Comparison of ENCODE assay signal across 13 mouse cellular contexts in genomic region chr3:55011681-55012080, GRCm38 (mm10). TPM values are rescaled to one million over a fixed set of nuclear protein-coding genes. Genes with fewer than 3 reads are reported as not detected.
DNase-seq lines count a peak whose midpoint lies in the region; ATAC-seq and TF ChIP-seq lines count a peak whose summit lies in the region.
"Had no signal": no experiment of that assay in that cellular context is flagged by ENCODE, and none has a peak within 500 bp of the region (broad histone marks: within the 10 kb centered on the region; RNA-seq: fewer than 3 reads in every experiment).

No protein-coding gene starts in this region.

- H3K79me2 ChIP-seq in heart, adult 2 months (replicated peaks; ENCODE audit: control insufficient read depth, insufficient read depth, low read length) = no peaks in the 10 kb centered on the region

- intact Hi-C loops in heart, postnatal 14 days (cut with DNase I) = no loop called here
- intact Hi-C loops in heart, adult 2 months (cut with DNase I) = no loop called here

- TF ChIP-seq POLR2A in heart, adult 2 months (IDR thresholded peaks at IDR 0.05; ENCODE audit: insufficient read depth, low read depth, low read length) = no peak

- ATAC-seq in neural tube, embryonic 15.5 days (ENCODE audit: low FRiP score) = no peak
- ATAC-seq in megakaryocyte progenitor cell, adult 5-6 weeks (replicated peaks; ENCODE audit: poor library complexity) = no peak
- no peak for ATAC-seq in cerebellum, adult (ENCODE audit: insufficient number of reproducible peaks, low FRiP score, low TSS enrichment)
- ATAC-seq: CD4-positive, CD25-positive, alpha-beta regulatory T cell, adult 4 months had no signal

- H3K36me3 ChIP-seq in heart, adult 2 months (ENCODE audit: control insufficient read depth, insufficient read depth, low read length) = no peaks in the 10 kb centered on the region
- H3K36me3 ChIP-seq in neural tube, embryonic 15.5 days = no peaks in the 10 kb centered on the region
- H3K36me3 ChIP-seq: forebrain, embryonic 12.5 days had no signal

- DNase-seq in heart, postnatal 14 days = peak; percentile 10 to 39
- no peak for DNase-seq in heart, adult 2 months
- DNase-seq in neural tube, embryonic 10.5 days (ENCODE audit: extremely low spot score, low spot score) = peak; percentile 36
- DNase-seq in embryo, embryonic 11.5 days (ENCODE audit: low read depth, low spot score) = peak; percentile 43
- DNase-seq in retina, embryonic 14.5 days (ENCODE audit: low spot score) = peak; percentile 58
- DNase-seq: gastrocnemius, postnatal 25 days; right cerebral cortex, postnatal 14 days had no signal

- no peak overlapping the region for H3K9ac ChIP-seq in heart, adult 2 months (ENCODE audit: low read depth, low read length)
- H3K9ac ChIP-seq in neural tube, embryonic 15.5 days (replicated peaks) = no peak overlapping the region
- H3K9ac ChIP-seq: forebrain, embryonic 12.5 days had no signal

- TF ChIP-seq EP300 in heart, adult 2 months (IDR thresholded peaks at IDR 0.05; ENCODE audit: insufficient read depth, low read depth, low read length) = no peak

- H3K9me3 ChIP-seq in neural tube, embryonic 15.5 days (replicated peaks) = no peaks in the 10 kb centered on the region
- H3K9me3 ChIP-seq: forebrain, embryonic 12.5 days had no signal

- no peak for TF ChIP-seq CTCF in heart, adult 2 months (IDR thresholded peaks at IDR 0.05)

- no peak overlapping the region for H3K4me3 ChIP-seq in heart, adult 2 months
- no peak overlapping the region for H3K4me3 ChIP-seq in neural tube, embryonic 15.5 days (replicated peaks)
- H3K4me3 ChIP-seq: forebrain, embryonic 12.5 days had no signal

- no peak overlapping the region for H3K4me2 ChIP-seq in neural tube, embryonic 15.5 days
- H3K4me2 ChIP-seq: forebrain, embryonic 12.5 days had no signal

- H3K27me3 ChIP-seq in heart, adult 2 months (ENCODE audit: control insufficient read depth, insufficient read depth, low read length) = no peaks in the 10 kb centered on the region; the same call in 1 of the 2 replicates
- H3K27me3 ChIP-seq in neural tube, embryonic 15.5 days (replicated peaks) = no peaks in the 10 kb centered on the region

- WGBS in heart, adult 2 months = 18% methylated on average over 7 of the region's 7 CpGs
- WGBS in neural tube, embryonic 15.5 days = 37% methylated on average over 7 of the region's 7 CpGs

- no peak overlapping the region for H3K27ac ChIP-seq in heart, adult 2 months
- H3K27ac ChIP-seq in neural tube, embryonic 15.5 days (replicated peaks) = no peak overlapping the region
- H3K27ac ChIP-seq: forebrain, embryonic 12.5 days had no signal

- no peaks in the 10 kb centered on the region for H3K4me1 ChIP-seq in heart, adult 2 months (ENCODE audit: control insufficient read depth, insufficient read depth, low read length)
- no peaks in the 10 kb centered on the region for H3K4me1 ChIP-seq in neural tube, embryonic 15.5 days

RNA-seq across cellular contexts. Expression of gene Ccna1, which starts 43.6 kb away (rescaled TPM):
- total RNA-seq in heart, postnatal 14 days (2021) = under 1 TPM; 0.26 to 0.37 TPM
- not detected for total RNA-seq in heart, adult 2 months (2021)
- 0.08 and 0.20 TPM in 2 replicates for polyA plus RNA-seq in heart, adult 2 months (2012; rRNA removed)
- polyA plus RNA-seq in neural tube, embryonic 15.5 days (2015; fragmentation: Nextera tagmentation; extraction: Ambion mirVana) = 0.37 and 0.41 TPM in 2 replicates
- not detected in 2 replicates for total RNA-seq in megakaryocyte progenitor cell, adult 5-6 weeks (2015)
- not detected in 2 replicates for total RNA-seq in megakaryocyte progenitor cell, adult 5-6 weeks (2017)
- total RNA-seq: gastrocnemius, postnatal 25 days; hematopoietic stem cell, adult 5-6 weeks had no signal
- polyA plus RNA-seq: CD4-positive, CD25-positive, alpha-beta regulatory T cell, adult 4 months had no signal

Comparison
In these comparisons a context has a peak if more than half of its experiments do, and no peak if none do; other contexts are left out.
1. DNase-seq: peak in heart, postnatal 14 days (2 of 2), neural tube, embryonic 10.5 days (single experiment), embryo, embryonic 11.5 days (single experiment) and retina, embryonic 14.5 days (single experiment); none in heart, adult 2 months (0 of 2).